Mouse (Mus musculus): ENCODE measurements around the gene Samhd1. TPM values are rescaled to one million over a fixed set of nuclear protein-coding genes. Genes with fewer than 3 reads are reported as not detected.

Gene Samhd1
- polyA plus RNA-seq, 1 experiment from 2014 or later, result 21.4 TPM

- Histone ChIP-seq H3K4me3 (no peak within 1 kb of the TSS), H3K36me3 (no peaks in the 10 kb centered on the region), H3K4me1 (peaks cover 7% of the 10 kb centered on the region), H3K9me3 (no peaks in the 10 kb centered on the region), H3K9ac (no peak within 1 kb of the TSS), H3K27ac (no peak within 1 kb of the TSS), H3K27me3 (no peaks in the 10 kb centered on the region), H3K4me2 (no peak within 1 kb of the TSS)
- no peak for ATAC-seq (ENCODE audit: insufficient number of reproducible peaks, low FRiP score, low TSS enrichment, low read depth)
- WGBS, result 79% methylated on average over 8 of the region's 8 CpGs
These were observed 48.3 kb downstream of the Samhd1 start, which contains the start of gene Tldc2 for GRCm38 (mm10) chr2:157086796-157087195. Gene Tldc2, plus strand, starts transcription at chr2:157087055.

GRCm38 (mm10) chr2:157084831-157085585 is 50.1 kb downstream of the Samhd1 start:
- H3K9me3 ChIP-seq, result no peaks in the 10 kb centered on the region
- no peaks in the 10 kb centered on the region for H3K36me3 ChIP-seq
- H3K4me3 ChIP-seq, result no peak overlapping the region
- no peak overlapping the region for H3K9ac ChIP-seq
- H3K27me3 ChIP-seq, result no peaks in the 10 kb centered on the region
- WGBS, result 78% methylated on average over 7 of the region's 7 CpGs
- H3K4me2 ChIP-seq, result no peak overlapping the region
- no peak for ATAC-seq (ENCODE audit: insufficient number of reproducible peaks, low FRiP score, low TSS enrichment, low read depth)
- H3K27ac ChIP-seq, result no peak overlapping the region
- H3K4me1 ChIP-seq, result peaks cover 4% of the 10 kb centered on the region; the same call in 1 of the 2 replicates

- Histone ChIP-seq H3K4me3 (no peak overlapping the region), H3K4me2 (no peak overlapping the region), H3K27me3 (no peaks in the 10 kb centered on the region), H3K4me1 (peaks cover 14% of the 10 kb centered on the region), H3K9ac (no peak overlapping the region), H3K27ac (no peak overlapping the region), H3K36me3 (no peaks in the 10 kb centered on the region), H3K9me3 (no peaks in the 10 kb centered on the region)
- ATAC-seq (ENCODE audit: insufficient number of reproducible peaks, low FRiP score, low TSS enrichment, low read depth), result no peak
- 32% methylated on average over 7 of the region's 7 CpGs for WGBS
These were observed 53.1 kb downstream of the Samhd1 start for GRCm38 (mm10) chr2:157081960-157082359.

GRCm38 (mm10) chr2:157081331-157081730 is 53.7 kb downstream of the Samhd1 start:
- no peak overlapping the region for H3K9ac ChIP-seq
- no peak overlapping the region for H3K27ac ChIP-seq
- no peaks in the 10 kb centered on the region for H3K36me3 ChIP-seq
- no peak for ATAC-seq (ENCODE audit: insufficient number of reproducible peaks, low FRiP score, low TSS enrichment, low read depth)
- WGBS, result 88% methylated on average over 8 of the region's 8 CpGs
- peaks cover 20% of the 10 kb centered on the region for H3K4me1 ChIP-seq
- H3K9me3 ChIP-seq, result no peaks in the 10 kb centered on the region
- H3K4me3 ChIP-seq, result no peak overlapping the region
- H3K27me3 ChIP-seq, result no peaks in the 10 kb centered on the region
- H3K4me2 ChIP-seq, result no peak overlapping the region

- Histone ChIP-seq H3K27ac (peak overlapping the region; percentile 97), H3K36me3 (no peaks in the 10 kb centered on the region), H3K4me3 (peak overlapping the region; percentile 92), H3K27me3 (no peaks in the 10 kb centered on the region), H3K4me1 (peaks cover 34% of the 10 kb centered on the region), H3K9ac (peak overlapping the region; percentile 26; the same call in 1 of the 2 replicates), H3K9me3 (no peaks in the 10 kb centered on the region), H3K4me2 (peak overlapping the region; percentile 81)
- ATAC-seq (ENCODE audit: insufficient number of reproducible peaks, low FRiP score, low TSS enrichment, low read depth), result no peak
- 11% methylated on average over 16 of the region's 16 CpGs for WGBS
These were observed 55.3 kb downstream of the Samhd1 start for GRCm38 (mm10) chr2:157079701-157080180.

- Histone ChIP-seq H3K4me1 (peaks cover 41% of the 10 kb centered on the region), H3K9me3 (no peaks in the 10 kb centered on the region), H3K27ac (peak within 1 kb of the TSS; percentile 97), H3K4me3 (peak within 1 kb of the TSS; percentile 92), H3K27me3 (no peaks in the 10 kb centered on the region), H3K36me3 (no peaks in the 10 kb centered on the region), H3K4me2 (peak within 1 kb of the TSS; percentile 81), H3K9ac (peak within 1 kb of the TSS; percentile 93)
- peak; percentile 89 for ATAC-seq (ENCODE audit: insufficient number of reproducible peaks, low FRiP score, low TSS enrichment, low read depth)
- under 1% methylated on average over 111 of the region's 136 CpGs for WGBS
These were observed 56.0 kb downstream of the Samhd1 start, which contains the start of gene Soga1 for GRCm38 (mm10) chr2:157078793-157079700. Gene Soga1, minus strand, starts transcription at chr2:157079254.

GRCm38 (mm10) chr2:157078059-157078792 is 56.8 kb downstream of the Samhd1 start:
- Histone ChIP-seq H3K9me3 (no peaks in the 10 kb centered on the region), H3K9ac (peak overlapping the region; percentile 93), H3K36me3 (peaks cover 7% of the 10 kb centered on the region; the same call in 1 of the 2 replicates), H3K4me2 (peak overlapping the region; percentile 81), H3K4me1 (peaks cover 50% of the 10 kb centered on the region), H3K27me3 (no peaks in the 10 kb centered on the region), H3K4me3 (peak overlapping the region; percentile 92), H3K27ac (peak overlapping the region; percentile 97)
- WGBS, result under 1% methylated on average over 69 of the region's 79 CpGs
- no peak for ATAC-seq (ENCODE audit: insufficient number of reproducible peaks, low FRiP score, low TSS enrichment, low read depth)

- peaks cover 55% of the 10 kb centered on the region for H3K4me1 ChIP-seq
- no peak for ATAC-seq (ENCODE audit: insufficient number of reproducible peaks, low FRiP score, low TSS enrichment, low read depth)
- peaks cover 11% of the 10 kb centered on the region; the same call in 1 of the 2 replicates for H3K36me3 ChIP-seq
- peak overlapping the region; percentile 92 for H3K4me3 ChIP-seq
- peak overlapping the region; percentile 93 for H3K9ac ChIP-seq
- whole genome bisulfite sequencing, result 2% methylated on average over 15 of the region's 15 CpGs
- H3K27me3 ChIP-seq, result no peaks in the 10 kb centered on the region
- H3K9me3 ChIP-seq, result no peaks in the 10 kb centered on the region
- H3K4me2 ChIP-seq, result peak overlapping the region; percentile 81
- peak overlapping the region; percentile 97 for H3K27ac ChIP-seq
These were observed 57.4 kb downstream of the Samhd1 start for GRCm38 (mm10) chr2:157077641-157078058.

- peak overlapping the region; percentile 81 for H3K4me2 ChIP-seq
- peak overlapping the region; percentile 93; the same call in 1 of the 2 replicates for H3K9ac ChIP-seq
- peak overlapping the region; percentile 92 for H3K4me3 ChIP-seq
- ATAC-seq (ENCODE audit: insufficient number of reproducible peaks, low FRiP score, low TSS enrichment, low read depth), result no peak
- peaks cover 11% of the 10 kb centered on the region; the same call in 1 of the 2 replicates for H3K36me3 ChIP-seq
- no peaks in the 10 kb centered on the region for H3K9me3 ChIP-seq
- 27% methylated on average over 5 of the region's 5 CpGs for WGBS
- peak overlapping the region; percentile 97 for H3K27ac ChIP-seq
- H3K4me1 ChIP-seq, result peaks cover 60% of the 10 kb centered on the region
- H3K27me3 ChIP-seq, result no peaks in the 10 kb centered on the region
These were observed 57.9 kb downstream of the Samhd1 start for GRCm38 (mm10) chr2:157077160-157077559.

GRCm38 (mm10) chr2:157076585-157076984 is 58.5 kb downstream of the Samhd1 start:
- H3K4me2 ChIP-seq, result peak overlapping the region; percentile 81
- H3K27me3 ChIP-seq, result no peaks in the 10 kb centered on the region
- no peaks in the 10 kb centered on the region for H3K9me3 ChIP-seq
- H3K36me3 ChIP-seq, result peaks cover 11% of the 10 kb centered on the region; the same call in 1 of the 2 replicates
- ATAC-seq (ENCODE audit: insufficient number of reproducible peaks, low FRiP score, low TSS enrichment, low read depth), result no peak
- peaks cover 66% of the 10 kb centered on the region for H3K4me1 ChIP-seq
- H3K9ac ChIP-seq, result no peak overlapping the region
- peak overlapping the region; percentile 92 for H3K4me3 ChIP-seq
- H3K27ac ChIP-seq, result no peak overlapping the region
- 74% methylated on average over 7 of the region's 7 CpGs for WGBS

GRCm38 (mm10) chr2:157075685-157076084 is 59.4 kb downstream of the Samhd1 start:
- 0 out of 2 replicates have a peak overlapping the region, but pooled peaks have one; percentile 17 for H3K9ac ChIP-seq
- H3K4me1 ChIP-seq, result peaks cover 75% of the 10 kb centered on the region
- no peak for ATAC-seq (ENCODE audit: insufficient number of reproducible peaks, low FRiP score, low TSS enrichment, low read depth)
- no peaks in the 10 kb centered on the region for H3K27me3 ChIP-seq
- no peaks in the 10 kb centered on the region for H3K9me3 ChIP-seq
- H3K4me3 ChIP-seq, result peak overlapping the region; percentile 92
- peaks cover 11% of the 10 kb centered on the region; the same call in 1 of the 2 replicates for H3K36me3 ChIP-seq
- peak overlapping the region; percentile 81 for H3K4me2 ChIP-seq
- H3K27ac ChIP-seq, result peak overlapping the region; percentile 65
- WGBS, result 25% methylated on average over 3 of the region's 3 CpGs
